Mouse (Mus musculus) G1E (cell line): Measurements from ENCODE around the gene Zdhhc12. TPM values are rescaled to one million over a fixed set of nuclear protein-coding genes. Genes with fewer than 3 reads are reported as not detected.
"Not testable (repeated sequence)": the region's sequence is repeated elsewhere in the genome, so short reads cannot be mapped to it uniquely, and the experiment has no call there.

Source experiments
- ATAC-seq: 2 replicates; pipeline ENCODE4 v1.8.0; 2016; ENCODE audit warnings: mild to moderate bottlenecking; ENCODE audit not compliant: insufficient number of reproducible peaks, poor library complexity, low FRiP score, severe bottlenecking; ENCODE audit errors: extremely low read depth
- DNase-seq: peaks from one replicate; pipeline ENCODE4 v3.0.0; 2012; ENCODE audit warnings: low spot score
- H3K27me3 ChIP-seq: 2 replicates; pipeline ENCODE4 v1.6.1; 2012; ENCODE audit warnings: mild to moderate bottlenecking, low read length, inconsistent platforms; ENCODE audit not compliant: insufficient read depth
- H3K36me3 ChIP-seq: replicated peaks from 2 replicates; pipeline ENCODE3; 2012; ENCODE audit warnings: mild to moderate bottlenecking, inconsistent platforms
- H3K4me1 ChIP-seq: 2 replicates; pipeline ENCODE4 v1.6.1; 2012; ENCODE audit warnings: low read depth, low read length, inconsistent platforms, mixed read lengths; ENCODE audit not compliant: insufficient read depth
- H3K4me3 ChIP-seq: 2 replicates; pipeline ENCODE4 v1.5.1; 2012; ENCODE audit warnings: low read depth, mild to moderate bottlenecking, inconsistent platforms, low read length, moderate library complexity, mixed read lengths
- H3K9me3 ChIP-seq: replicated peaks from 2 replicates; pipeline ENCODE4 v1.6.1; 2012; ENCODE audit warnings: inconsistent platforms
- CTCF ChIP-seq: IDR thresholded peaks from 2 replicates; pipeline ENCODE4 v1.5.1; 2012; ENCODE audit warnings: low read depth, low read length, inconsistent platforms, mixed read lengths
- GATA1 ChIP-seq: IDR thresholded peaks from 2 replicates; pipeline ENCODE4 v1.6.1; 2012; ENCODE audit warnings: borderline replicate concordance, low read length, inconsistent platforms, mixed read lengths
- GATA2 ChIP-seq: IDR thresholded peaks from 2 replicates; pipeline ENCODE4 v1.6.1; 2012; ENCODE audit warnings: low read depth, low read length, inconsistent platforms, borderline replicate concordance
- POLR2AphosphoS5 ChIP-seq: IDR thresholded peaks from 2 replicates; pipeline ENCODE4 v1.6.1; 2012; ENCODE audit warnings: low read depth, low read length, inconsistent platforms; ENCODE audit not compliant: insufficient replicate concordance
- TAL1 ChIP-seq: conservative IDR thresholded peaks from 2 replicates; pipeline ENCODE4 v1.6.1; 2012; ENCODE audit warnings: low read depth, low read length, inconsistent platforms, mixed read lengths
- polyA plus RNA-seq: library from polyadenylated mRNA; stranded (reverse); fragments of >175 nt; gene quantifications from 2 replicates; pipeline ENCODE4 v1.2.3, GENCODE M21; 2012
- total RNA-seq, 2 experiments: library from RNA; stranded (forward) in 1 of 2; stranded (reverse) in 1 of 2; fragments of 200-1000 nt in 1 of 2; fragments of >200 nt in 1 of 2; fragmentation: Nextera tagmentation in 1 of 2; gene quantifications; 2 replicates each; pipeline ENCODE4 v1.2.3; 2014 to 2017

Gene Zdhhc12
- total RNA-seq (2014; fragmentation: Nextera tagmentation) (25.4 and 29.4 TPM in 2 replicates), total RNA-seq (2017) (9.5 and 10.3 TPM in 2 replicates), polyA plus RNA-seq (31.0 and 31.4 TPM in 2 replicates)

DNA sequence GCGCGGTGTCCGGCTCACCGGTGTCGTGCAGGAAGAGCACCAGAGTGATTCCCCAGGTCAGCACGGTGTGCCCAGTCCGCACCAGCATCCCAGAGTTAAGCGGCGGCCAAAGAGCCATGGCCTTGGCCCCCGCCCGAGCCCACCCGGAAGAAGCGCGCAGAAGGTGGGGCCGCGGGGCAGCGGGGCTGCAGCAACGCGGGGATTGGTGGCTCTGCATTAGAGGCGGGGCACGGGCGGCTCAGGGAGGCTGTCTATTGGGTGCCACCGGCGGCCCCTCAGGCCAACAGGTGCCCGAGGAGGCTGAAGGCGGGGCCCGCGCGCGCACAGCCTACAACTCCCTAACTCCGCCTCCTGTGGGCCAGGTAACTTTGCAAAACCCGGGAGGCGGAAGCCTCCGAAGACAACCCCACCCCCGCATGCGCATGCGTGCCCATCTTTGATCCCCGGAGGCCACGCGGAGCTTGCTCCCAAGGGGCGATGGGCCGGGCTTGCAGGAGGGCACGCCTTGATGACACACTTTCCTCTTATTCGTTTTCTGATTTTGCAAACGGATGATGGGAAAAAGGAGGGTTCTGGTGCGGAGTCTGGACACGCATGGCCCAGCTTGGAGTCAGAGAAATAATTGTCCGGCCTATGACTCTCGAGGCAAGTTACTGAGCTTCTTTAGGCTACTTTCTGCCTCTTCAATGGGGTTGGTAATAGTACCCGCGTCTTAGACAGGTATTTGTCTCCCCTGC lies at the start of gene Zdhhc12:
Zdhhc12 (minus strand) TSS at position 178 of the 737 bp plus-strand sequence.
- TF ChIP-seq GATA2 (no peak), POLR2AphosphoS5 (no peak), CTCF (no peak), GATA1 (no peak), TAL1 (no peak)
- H3K4me1 ChIP-seq = peaks cover 40% of the 10 kb centered on the region
- ATAC-seq (peak; percentile 95), DNase-seq (peak; percentile 96)
- peaks cover 67% of the 10 kb centered on the region for H3K36me3 ChIP-seq
- H3K9me3 ChIP-seq = no peaks in the 10 kb centered on the region
- no peaks in the 10 kb centered on the region for H3K27me3 ChIP-seq
- peak within 1 kb of the TSS; percentile 82 for H3K4me3 ChIP-seq

DNA sequence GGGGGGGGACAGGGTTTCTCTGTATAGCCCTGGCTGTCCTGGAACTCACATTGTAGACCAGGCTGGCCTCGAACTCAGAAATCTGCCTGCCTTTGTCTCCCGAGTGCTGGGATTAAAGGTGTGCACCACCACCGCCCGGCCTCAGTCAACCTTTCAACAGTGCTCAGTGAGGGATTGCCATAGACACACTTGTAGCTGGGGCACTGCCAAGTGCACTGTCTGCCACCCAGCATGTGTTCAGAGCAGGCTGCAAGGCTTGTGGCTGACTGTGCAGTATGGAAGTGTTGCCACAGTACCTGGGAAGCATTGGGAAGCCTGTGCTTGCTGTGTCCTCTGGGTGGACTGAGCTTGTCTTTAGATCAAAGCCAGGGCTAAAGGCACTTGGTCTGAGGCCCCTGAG lies 46.6 kb upstream of the Zdhhc12 start:
- H3K36me3 ChIP-seq = peaks cover 95% of the 10 kb centered on the region

DNA sequence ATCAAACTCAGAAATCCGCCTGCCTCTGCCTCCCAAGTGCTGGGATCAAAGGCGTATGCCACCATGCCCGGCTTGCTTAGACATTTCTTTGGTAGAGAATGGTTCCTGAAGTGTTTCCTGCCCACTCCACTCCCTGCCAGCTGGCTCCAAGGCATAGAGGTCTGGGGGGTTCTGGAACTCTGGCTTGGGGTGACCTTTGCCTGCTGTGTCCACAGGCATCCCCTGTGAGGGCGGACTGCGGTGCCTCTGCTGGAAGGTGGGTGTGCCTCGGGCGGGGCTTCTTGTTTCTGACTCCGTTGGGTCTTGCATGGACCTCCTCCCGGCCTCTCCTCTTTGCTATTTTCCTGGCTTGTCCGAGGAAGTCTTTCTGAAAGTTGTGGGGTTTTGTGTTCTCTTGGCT lies 43.0 kb upstream of the Zdhhc12 start:
- Histone ChIP-seq H3K36me3 (peaks cover 60% of the 10 kb centered on the region), H3K4me3 (no peak overlapping the region; the same call in 1 of the 2 replicates), H3K4me1 (peaks cover 48% of the 10 kb centered on the region), H3K9me3 (no peaks in the 10 kb centered on the region; the same call in 1 of the 2 replicates), H3K27me3 (no peaks in the 10 kb centered on the region)
- ATAC-seq (no peak), DNase-seq (no peak)
- TF ChIP-seq CTCF (no peak), POLR2AphosphoS5 (no peak), TAL1 (no peak), GATA2 (no peak), GATA1 (no peak)

More for the DNA sequence above, 46.6 kb upstream of the Zdhhc12 start:
- H3K4me3 ChIP-seq, H3K27me3 ChIP-seq, DNase-seq, H3K9me3 ChIP-seq, ATAC-seq: not testable (repeated sequence)
- peaks cover 25% of the 10 kb centered on the region for H3K4me1 ChIP-seq

DNA sequence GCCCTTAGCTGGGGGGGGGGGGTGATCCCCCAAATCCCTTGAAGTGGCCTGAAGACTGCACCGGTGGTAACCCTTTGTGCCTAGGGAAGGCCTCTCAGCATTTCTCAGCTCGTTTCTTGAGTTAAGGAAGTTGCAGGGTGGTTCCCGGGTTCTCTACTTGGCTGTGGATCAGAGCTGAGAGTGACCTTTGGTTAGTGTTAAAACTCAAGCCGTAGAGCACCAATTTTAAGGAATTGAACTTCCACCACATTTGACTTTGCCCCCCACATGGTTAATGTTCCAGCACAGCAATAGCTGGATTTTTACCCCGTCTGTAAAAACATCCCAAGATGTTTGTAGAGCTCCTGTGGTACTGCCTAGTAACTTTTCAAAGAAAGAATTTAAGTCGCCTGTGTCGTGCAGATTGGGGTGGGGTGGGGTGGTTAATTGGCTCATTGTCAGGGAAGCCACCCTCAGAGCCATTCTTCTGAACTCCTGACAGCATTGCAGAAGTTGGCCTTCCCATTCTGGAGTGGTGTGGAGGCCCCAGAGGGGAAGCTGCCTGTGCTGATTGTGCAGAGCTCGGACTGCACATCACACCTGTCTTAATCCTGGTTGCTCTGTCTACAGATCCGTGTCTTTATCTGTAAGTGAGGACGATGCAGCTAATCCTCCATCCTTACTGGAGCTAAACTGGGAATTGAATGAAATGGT lies 41.6 kb upstream of the Zdhhc12 start:
- Histone ChIP-seq H3K36me3 (peaks cover 46% of the 10 kb centered on the region), H3K4me3 (peak overlapping the region; percentile 98; the same call in 1 of the 2 replicates), H3K9me3 (peaks cover 3% of the 10 kb centered on the region), H3K27me3 (no peaks in the 10 kb centered on the region), H3K4me1 (peaks cover 48% of the 10 kb centered on the region)
- ATAC-seq = no peak
- TF ChIP-seq GATA2 (no peak), TAL1 (no peak), CTCF (no peak), GATA1 (no peak), POLR2AphosphoS5 (no peak)
- DNase-seq = no peak

DNA sequence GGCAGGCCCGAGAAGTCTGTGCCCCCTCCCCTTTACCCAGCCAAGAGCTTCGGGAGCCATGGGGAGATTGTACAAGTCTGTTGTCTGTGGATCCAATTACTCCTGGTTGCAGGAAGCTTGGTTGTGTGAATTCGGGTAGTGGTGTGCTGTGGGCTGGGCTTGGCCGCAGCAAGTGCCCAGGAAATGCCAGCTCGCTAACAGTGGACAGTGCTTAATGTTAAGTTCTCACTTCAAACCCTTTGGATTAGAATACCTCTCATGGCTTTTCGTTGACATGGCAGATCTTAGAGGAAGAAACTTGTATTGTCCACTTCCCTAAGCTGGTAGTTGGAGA lies 40.9 kb upstream of the Zdhhc12 start:
- no peak for ATAC-seq
- H3K36me3 ChIP-seq = peaks cover 42% of the 10 kb centered on the region
- peak overlapping the region; percentile 98 for H3K4me3 ChIP-seq
- H3K4me1 ChIP-seq = peaks cover 48% of the 10 kb centered on the region
- DNase-seq = no peak
- TF ChIP-seq GATA1 (no peak), GATA2 (no peak), CTCF (no peak), TAL1 (no peak), POLR2AphosphoS5 (no peak)
- H3K27me3 ChIP-seq = no peaks in the 10 kb centered on the region
- H3K9me3 ChIP-seq = peaks cover 5% of the 10 kb centered on the region

DNA sequence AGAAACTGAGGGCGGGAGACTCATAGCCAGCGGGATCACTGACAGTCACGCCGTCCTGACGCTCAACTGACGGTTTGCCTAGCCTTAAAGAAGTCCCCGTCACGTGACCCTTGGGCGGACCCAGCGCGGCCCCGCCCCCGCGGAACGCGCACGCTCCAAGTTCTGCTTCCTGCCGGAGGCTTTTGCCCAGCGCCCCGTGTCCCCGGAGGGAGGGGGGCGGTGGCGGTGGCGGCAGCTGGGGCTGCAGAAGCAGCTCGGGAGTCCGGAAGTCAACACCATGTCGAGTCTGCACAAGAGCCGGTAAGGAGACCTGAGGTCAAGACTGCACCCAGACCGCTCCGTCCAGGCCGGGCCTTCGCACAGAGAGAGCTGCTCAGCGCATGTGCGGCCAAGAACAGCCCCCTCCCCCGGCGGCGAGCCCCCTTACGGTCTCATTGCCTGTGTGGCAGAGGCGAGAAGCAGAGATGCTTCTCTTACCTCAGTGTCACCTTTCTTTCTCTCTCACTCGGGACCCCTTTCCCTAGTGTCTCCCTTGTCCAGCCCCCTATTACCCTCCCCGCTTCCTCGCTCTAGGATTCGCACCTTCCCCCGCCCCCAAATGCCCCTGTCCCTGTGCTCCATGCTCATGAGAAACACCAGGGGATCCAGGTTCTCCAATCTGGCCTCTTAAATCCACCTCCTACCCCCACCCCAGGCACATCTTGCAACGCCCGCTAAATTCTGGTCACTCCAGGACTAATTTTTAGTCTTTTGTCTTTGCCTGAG lies 40.3 kb upstream of the Zdhhc12 start, which contains the start of gene Tbc1d13:
Tbc1d13 (plus strand) TSS at position 134 of the 765 bp plus-strand sequence.
- Histone ChIP-seq H3K9me3 (peaks cover 5% of the 10 kb centered on the region), H3K36me3 (peaks cover 38% of the 10 kb centered on the region), H3K4me1 (peaks cover 48% of the 10 kb centered on the region), H3K27me3 (no peaks in the 10 kb centered on the region), H3K4me3 (peak within 1 kb of the TSS; percentile 98)
- DNase-seq (peak; percentile 95), ATAC-seq (peak; percentile 75)
- TF ChIP-seq GATA2 (no peak), TAL1 (no peak), CTCF (no peak), GATA1 (no peak), POLR2AphosphoS5 (no peak)
